In genomic region chr5:131647683-131648119, GRCm38 (mm10) we compare ENCODE assay signal across 9 mouse cellular contexts.
A peak's percentile ranks its signal among the peaks of the same experiment; 100 is the strongest.
DNase-seq lines count a peak whose midpoint lies in the region; ATAC-seq lines count a peak whose summit lies in the region.
"Had no signal": no experiment of that assay in that cellular context is flagged by ENCODE, and none has a peak within 500 bp of the region (broad histone marks: within the 10 kb centered on the region; RNA-seq: fewer than 3 reads in every experiment).

No protein-coding gene starts in this region.

- no peak overlapping the region for H3K9ac ChIP-seq in kidney, embryonic 16.5 days (replicated peaks; ENCODE audit: low read length)
- no peak overlapping the region for H3K9ac ChIP-seq in embryonic facial prominence, embryonic 13.5 days
- H3K9ac ChIP-seq in heart, embryonic 11.5 days (ENCODE audit: low read depth, low read length) = no peak overlapping the region
- no peak overlapping the region for H3K9ac ChIP-seq in limb, embryonic 11.5 days (ENCODE audit: low read length)
- H3K9ac ChIP-seq: neural tube, embryonic 12.5 days had no signal

- peaks cover 61% of the 10 kb centered on the region for H3K4me1 ChIP-seq in kidney, embryonic 16.5 days (ENCODE audit: insufficient read depth, low read length)
- H3K4me1 ChIP-seq in embryonic facial prominence, embryonic 13.5 days = peaks cover 37% of the 10 kb centered on the region
- H3K4me1 ChIP-seq in heart, embryonic 11.5 days (ENCODE audit: control insufficient read depth, insufficient read depth, low read length) = peaks cover 27% of the 10 kb centered on the region
- H3K4me1 ChIP-seq in limb, embryonic 11.5 days (ENCODE audit: control insufficient read depth, insufficient read depth, low read length) = peaks cover 22% of the 10 kb centered on the region

- peak; percentile 27 to 31 for DNase-seq in kidney, adult 8-10 months
- peak; percentile 65 for DNase-seq in limb, embryonic 11.5 days (ENCODE audit: low spot score)
- DNase-seq in ovary, postnatal 14 days (ENCODE audit: low spot score) = no peak

- no peak overlapping the region for H3K4me2 ChIP-seq in kidney, embryonic 16.5 days (replicated peaks; ENCODE audit: low read depth, low read length)
- H3K4me2 ChIP-seq in embryonic facial prominence, embryonic 13.5 days = no peak overlapping the region
- H3K4me2 ChIP-seq in heart, embryonic 11.5 days = peak overlapping the region; percentile 29; the same call in 1 of the 2 replicates
- no peak overlapping the region for H3K4me2 ChIP-seq in limb, embryonic 11.5 days (ENCODE audit: low read depth, severe bottlenecking)
- H3K4me2 ChIP-seq: neural tube, embryonic 12.5 days had no signal

- H3K9me3 ChIP-seq in kidney, embryonic 16.5 days (ENCODE audit: low read length) = no peaks in the 10 kb centered on the region
- H3K9me3 ChIP-seq in embryonic facial prominence, embryonic 13.5 days = no peaks in the 10 kb centered on the region
- no peaks in the 10 kb centered on the region for H3K9me3 ChIP-seq in heart, embryonic 11.5 days (replicated peaks; ENCODE audit: control insufficient read depth, low read length)
- no peaks in the 10 kb centered on the region for H3K9me3 ChIP-seq in limb, embryonic 11.5 days (ENCODE audit: control insufficient read depth, low read length)
- H3K9me3 ChIP-seq: neural tube, embryonic 12.5 days had no signal

- WGBS in kidney, embryonic 16.5 days = 15% methylated on average over 4 of the region's 4 CpGs
- WGBS in embryonic facial prominence, embryonic 13.5 days = 21% methylated on average over 4 of the region's 4 CpGs
- WGBS in heart, embryonic 11.5 days (ENCODE audit: insufficient replicate concordance) = 10% methylated on average over 4 of the region's 4 CpGs
- WGBS in limb, embryonic 11.5 days = 13% methylated on average over 4 of the region's 4 CpGs

- no peak for ATAC-seq in kidney, embryonic 16.5 days (ENCODE audit: low FRiP score, low TSS enrichment)
- no peak for ATAC-seq in embryonic facial prominence, embryonic 13.5 days (ENCODE audit: insufficient number of reproducible peaks, insufficient read depth, low FRiP score, low TSS enrichment, low read depth)
- ATAC-seq in heart, embryonic 11.5 days (replicated peaks; ENCODE audit: insufficient number of reproducible peaks, low FRiP score, low TSS enrichment) = no peak
- ATAC-seq in limb, embryonic 11.5 days (ENCODE audit: insufficient number of reproducible peaks, low FRiP score, low TSS enrichment, low read depth) = 0 out of 2 replicates have a peak, but pooled peaks have one; percentile 49
- no peak for ATAC-seq in inflammation-experienced regulatory T-cells, adult 6 months
- ATAC-seq in granulocyte monocyte progenitor cell, adult 5-6 weeks (replicated peaks; ENCODE audit: poor library complexity, severe bottlenecking) = no peak

- no peaks in the 10 kb centered on the region for H3K27me3 ChIP-seq in kidney, embryonic 16.5 days (ENCODE audit: insufficient read depth, low read length)
- H3K27me3 ChIP-seq in embryonic facial prominence, embryonic 13.5 days = peaks cover 23% of the 10 kb centered on the region
- H3K27me3 ChIP-seq in heart, embryonic 11.5 days (ENCODE audit: control insufficient read depth, insufficient read depth, low read length) = no peaks in the 10 kb centered on the region
- H3K27me3 ChIP-seq in limb, embryonic 11.5 days (ENCODE audit: control insufficient read depth, insufficient read depth, low read length) = no peaks in the 10 kb centered on the region
- H3K27me3 ChIP-seq: neural tube, embryonic 12.5 days had no signal

- H3K4me3 ChIP-seq in kidney, embryonic 16.5 days (ENCODE audit: low read length) = no peak overlapping the region
- no peak overlapping the region for H3K4me3 ChIP-seq in embryonic facial prominence, embryonic 13.5 days
- no peak overlapping the region for H3K4me3 ChIP-seq in heart, embryonic 11.5 days (ENCODE audit: low read depth, low read length)
- H3K4me3 ChIP-seq in limb, embryonic 11.5 days (ENCODE audit: low read depth, low read length) = no peak overlapping the region
- H3K4me3 ChIP-seq: neural tube, embryonic 12.5 days had no signal

- no peaks in the 10 kb centered on the region for H3K36me3 ChIP-seq in kidney, embryonic 16.5 days (ENCODE audit: insufficient read depth, low read length)
- no peaks in the 10 kb centered on the region for H3K36me3 ChIP-seq in embryonic facial prominence, embryonic 13.5 days
- no peaks in the 10 kb centered on the region for H3K36me3 ChIP-seq in heart, embryonic 11.5 days (ENCODE audit: control insufficient read depth, insufficient read depth, low read length)
- no peaks in the 10 kb centered on the region for H3K36me3 ChIP-seq in limb, embryonic 11.5 days (ENCODE audit: control insufficient read depth, insufficient read depth, low read length)
- H3K36me3 ChIP-seq: neural tube, embryonic 12.5 days had no signal

- H3K27ac ChIP-seq in kidney, embryonic 16.5 days (ENCODE audit: low read length) = no peak overlapping the region
- peak overlapping the region; percentile 5; the same call in 1 of the 2 replicates for H3K27ac ChIP-seq in embryonic facial prominence, embryonic 13.5 days
- H3K27ac ChIP-seq in heart, embryonic 11.5 days (ENCODE audit: low read depth, low read length) = peak overlapping the region; percentile 42; the same call in 1 of the 2 replicates
- H3K27ac ChIP-seq in limb, embryonic 11.5 days (replicated peaks; ENCODE audit: low read depth, low read length) = no peak overlapping the region; the same call in 1 of the 2 replicates
- H3K27ac ChIP-seq: neural tube, embryonic 12.5 days had no signal

Comparison
In these comparisons a context has a peak if more than half of its experiments do, and no peak if none do; other contexts are left out.
1. H3K27ac ChIP-seq: peak in embryonic facial prominence, embryonic 13.5 days (single experiment) and heart, embryonic 11.5 days (single experiment); none in kidney, embryonic 16.5 days (single experiment) and limb, embryonic 11.5 days (single experiment).